8 mouse cellular contexts compared by ENCODE assay signal in genomic region chr7:124131312-124131711, GRCm38 (mm10).
DNase-seq lines count a peak whose midpoint lies in the region; ATAC-seq lines count a peak whose summit lies in the region.

No protein-coding gene starts in this region.

- DNase-seq in gastrocnemius, adult 18-20 months (ENCODE audit: low spot score): peak; percentile 19
- no peak for DNase-seq in gastrocnemius, postnatal 4 days (ENCODE audit: low spot score in 2 of 2)
- peak; percentile 89 for DNase-seq in cerebellum, adult 11 months
- peak; percentile 54 for DNase-seq in gastrocnemius, postnatal 25 days
- DNase-seq in left cerebral cortex, adult 8-10 months (ENCODE audit: low spot score in 2 of 2): peak; percentile 39 to 66
- DNase-seq in right cerebral cortex, postnatal 14 days: peak; percentile 52
- DNase-seq in thymus, postnatal 14 days: no peak

- no peak for ATAC-seq in monocyte, adult 5-6 weeks (replicated peaks; ENCODE audit: insufficient number of reproducible peaks, low FRiP score, low TSS enrichment, poor library complexity, severe bottlenecking)

Comparison
In these comparisons a context has a peak if more than half of its experiments do, and no peak if none do; other contexts are left out.
1. DNase-seq: peak in gastrocnemius, adult 18-20 months (single experiment), cerebellum, adult 11 months (single experiment), gastrocnemius, postnatal 25 days (single experiment), left cerebral cortex, adult 8-10 months (2 of 2) and right cerebral cortex, postnatal 14 days (single experiment); none in gastrocnemius, postnatal 4 days (0 of 2) and thymus, postnatal 14 days (single experiment).